Mouse (Mus musculus) urinary bladder, postnatal 10 days (tissue): ENCODE results near the gene Slc30a9.

Experiments used
- DNase-seq: peaks from one replicate; pipeline ENCODE4 v3.0.0; 2022; ENCODE audit warnings: low spot score

Slc30a9 gene

DNA sequence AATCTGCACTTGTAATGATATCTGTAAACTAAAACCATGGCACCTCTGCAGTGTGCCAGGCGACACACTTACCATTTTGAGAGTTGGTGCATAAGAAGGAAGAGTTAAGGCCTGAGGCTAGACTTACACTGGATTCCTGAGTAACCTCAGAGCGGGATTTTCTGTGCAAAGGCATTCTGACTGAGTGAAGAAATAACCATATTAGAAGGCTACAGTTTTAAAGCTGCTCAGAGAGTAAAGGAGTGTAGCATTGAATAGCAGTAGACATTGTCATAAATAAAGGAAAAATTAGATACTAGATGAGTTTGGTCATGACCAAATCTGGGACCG, 5.7 kb downstream of the Slc30a9 start:
- DNase-seq, result no peak

- DNase-seq, result no peak
Measured at GRCm38 (mm10) chr5:67321656-67322268, 15.0 kb downstream of the Slc30a9 start.

DNA sequence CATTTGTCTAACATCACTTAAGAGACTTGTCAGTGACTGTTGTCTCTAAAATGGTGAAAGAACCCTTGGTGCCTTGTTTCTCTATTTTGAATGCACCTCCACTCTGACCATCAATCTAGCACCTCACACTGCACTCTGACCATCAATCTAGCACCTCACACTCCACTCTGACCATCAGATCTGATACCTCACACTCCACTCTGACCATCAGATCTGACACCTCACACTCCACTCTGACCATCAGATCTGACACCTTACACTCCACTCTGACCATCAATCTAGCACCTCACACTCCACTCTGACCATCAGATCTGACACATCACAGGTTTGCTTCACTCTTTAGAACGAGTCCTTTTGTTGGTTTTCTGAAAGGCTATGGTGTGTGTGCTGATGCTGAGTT, 17.3 kb downstream of the Slc30a9 start:
- no peak for DNase-seq

GRCm38 (mm10) chr5:67340811-67341210, 34.1 kb downstream of the Slc30a9 start:
- no peak for DNase-seq

DNA sequence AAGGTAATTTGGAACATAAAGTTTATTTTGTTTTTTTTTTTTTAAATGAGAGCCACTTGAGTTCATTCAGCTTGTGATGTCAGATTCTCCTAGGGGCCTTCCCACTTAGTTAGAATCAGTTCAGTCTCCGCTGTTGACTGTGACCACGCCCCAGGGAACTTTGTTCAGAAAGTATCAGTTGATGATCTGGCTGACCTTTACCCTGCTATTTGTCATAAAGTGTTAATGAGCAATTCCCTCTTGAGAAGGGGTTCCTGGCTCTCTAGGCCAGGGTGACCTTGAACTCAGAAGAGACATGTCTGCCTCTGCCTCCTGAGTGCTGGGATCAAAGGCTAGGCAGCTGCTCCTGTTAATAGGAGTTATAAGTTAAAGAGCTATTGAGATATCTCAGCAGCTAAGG, 40.3 kb downstream of the Slc30a9 start:
- DNase-seq, result no peak

GRCm38 (mm10) chr5:67348949-67349348, 42.2 kb downstream of the Slc30a9 start:
- DNase-seq, result no peak

GRCm38 (mm10) chr5:67362316-67362715, 55.6 kb downstream of the Slc30a9 start:
- DNase-seq, result no peak

DNA sequence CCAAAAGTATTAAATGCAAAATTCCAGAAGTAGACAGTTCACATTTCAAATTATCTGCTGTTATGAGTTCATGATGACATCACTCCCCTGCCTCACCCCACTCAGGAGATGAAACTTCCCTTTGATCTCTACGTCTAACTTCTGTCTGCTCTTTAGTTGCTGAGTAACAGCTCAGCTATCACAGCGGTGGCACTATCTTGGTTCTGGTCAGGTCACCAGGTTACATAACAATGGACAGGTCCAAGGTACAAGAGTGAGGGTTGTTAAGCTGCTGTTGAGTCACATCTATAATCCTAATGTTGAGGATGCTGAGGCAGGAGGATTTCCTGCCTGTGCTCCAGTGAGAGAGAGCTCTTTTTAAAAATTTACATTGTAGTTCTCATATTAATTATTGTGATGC, 56.2 kb downstream of the Slc30a9 start:
- DNase-seq, result no peak

DNA sequence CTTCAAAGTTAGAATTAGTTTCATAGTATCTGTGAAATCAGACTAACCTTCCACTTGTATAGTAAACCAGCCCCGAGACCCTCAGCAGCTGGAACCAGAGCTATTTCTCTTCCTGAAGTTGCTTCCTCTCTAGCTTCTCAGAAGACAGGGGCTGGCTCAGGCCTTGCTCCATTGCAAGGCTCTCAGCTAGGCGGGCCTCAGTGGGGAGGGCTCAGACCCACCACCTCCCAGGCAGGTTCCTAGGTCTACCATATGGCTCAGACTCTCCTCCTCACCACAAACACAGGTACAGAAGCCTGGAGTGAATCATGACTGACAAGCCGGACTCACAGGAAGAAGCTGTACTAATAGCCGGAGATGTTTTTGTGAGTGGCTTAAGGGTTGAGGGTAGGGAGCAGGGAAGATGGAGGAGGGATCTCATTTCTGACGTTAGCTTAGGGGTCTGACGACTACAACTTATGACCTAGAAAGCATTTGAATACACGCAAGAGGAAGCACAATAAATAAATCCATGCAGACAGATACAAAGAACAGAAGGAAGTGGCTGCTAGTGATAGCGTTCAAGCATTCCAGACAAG, 70.4 kb downstream of the Slc30a9 start:
- no peak for DNase-seq

DNA sequence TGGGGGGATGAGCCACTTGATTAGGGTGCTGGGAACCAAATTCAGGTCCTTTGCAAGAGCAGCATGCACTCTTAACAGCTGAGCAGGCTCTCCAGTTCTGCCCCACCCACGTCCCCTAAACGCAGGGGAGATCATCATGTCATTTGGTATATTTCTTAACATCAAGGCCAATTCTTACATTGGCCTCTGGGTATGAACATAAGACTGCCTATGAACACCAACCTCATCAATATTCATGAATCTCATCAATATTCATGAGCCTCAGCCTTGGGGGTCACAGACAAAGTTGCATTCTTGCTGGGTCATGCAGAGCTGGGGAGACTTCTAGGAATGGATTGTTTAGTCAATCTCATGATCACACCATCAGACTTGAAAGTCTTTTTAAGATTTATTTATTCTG, 74.9 kb downstream of the Slc30a9 start:
- DNase-seq, result no peak

GRCm38 (mm10) chr5:67382556-67382955, 75.8 kb downstream of the Slc30a9 start:
- no peak for DNase-seq

GRCm38 (mm10) chr5:67393951-67394350, 87.2 kb downstream of the Slc30a9 start:
- no peak for DNase-seq

DNA sequence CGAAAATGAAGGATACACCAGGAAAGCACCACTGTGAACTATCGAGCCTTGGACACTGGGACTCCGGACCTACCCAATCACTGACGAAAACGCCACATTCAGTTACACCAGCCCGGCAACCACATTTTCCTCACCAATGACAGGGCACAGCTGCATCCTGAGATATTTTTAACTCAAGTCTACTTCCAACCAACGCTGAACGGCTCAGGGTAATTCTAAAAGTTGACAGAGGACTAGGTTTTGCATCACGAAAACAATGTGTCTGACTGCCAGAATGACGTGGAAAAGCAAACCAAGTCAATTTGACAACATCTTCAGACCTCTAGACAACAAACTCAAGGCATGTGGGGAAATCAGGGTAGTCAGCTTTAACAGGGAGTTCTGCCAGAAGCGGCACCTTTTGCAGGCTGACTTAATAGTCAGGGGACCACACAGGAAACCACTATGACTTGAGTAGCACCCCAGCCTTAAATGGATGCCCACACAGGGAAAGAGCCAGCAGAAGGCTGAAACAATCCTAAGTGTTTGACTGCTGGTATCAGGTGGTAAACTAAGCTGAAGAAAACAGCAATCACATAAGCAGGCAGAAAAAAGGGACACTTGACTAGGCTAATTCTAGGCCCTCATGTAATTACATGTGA, 88.6 kb downstream of the Slc30a9 start:
- no peak for DNase-seq

DNA sequence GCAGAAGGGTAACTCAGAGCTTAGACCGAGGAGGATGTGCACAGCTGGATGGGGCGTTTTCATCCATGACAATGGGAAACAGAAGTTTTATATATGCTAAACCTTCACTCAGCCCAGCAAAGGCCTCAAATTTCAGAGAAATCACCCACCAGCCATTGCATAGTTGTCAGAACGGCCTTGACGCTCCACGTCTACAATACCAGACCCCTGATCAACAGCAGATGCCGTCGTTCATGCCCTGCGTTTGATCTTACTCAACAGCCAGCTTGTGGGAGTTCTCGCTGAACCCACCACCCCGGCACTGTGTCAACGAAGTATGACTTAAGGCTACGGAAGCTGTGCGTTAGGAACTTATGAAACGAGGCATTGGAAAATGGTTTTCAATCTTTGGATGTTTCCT, 90.4 kb downstream of the Slc30a9 start:
- DNase-seq, result no peak

DNA sequence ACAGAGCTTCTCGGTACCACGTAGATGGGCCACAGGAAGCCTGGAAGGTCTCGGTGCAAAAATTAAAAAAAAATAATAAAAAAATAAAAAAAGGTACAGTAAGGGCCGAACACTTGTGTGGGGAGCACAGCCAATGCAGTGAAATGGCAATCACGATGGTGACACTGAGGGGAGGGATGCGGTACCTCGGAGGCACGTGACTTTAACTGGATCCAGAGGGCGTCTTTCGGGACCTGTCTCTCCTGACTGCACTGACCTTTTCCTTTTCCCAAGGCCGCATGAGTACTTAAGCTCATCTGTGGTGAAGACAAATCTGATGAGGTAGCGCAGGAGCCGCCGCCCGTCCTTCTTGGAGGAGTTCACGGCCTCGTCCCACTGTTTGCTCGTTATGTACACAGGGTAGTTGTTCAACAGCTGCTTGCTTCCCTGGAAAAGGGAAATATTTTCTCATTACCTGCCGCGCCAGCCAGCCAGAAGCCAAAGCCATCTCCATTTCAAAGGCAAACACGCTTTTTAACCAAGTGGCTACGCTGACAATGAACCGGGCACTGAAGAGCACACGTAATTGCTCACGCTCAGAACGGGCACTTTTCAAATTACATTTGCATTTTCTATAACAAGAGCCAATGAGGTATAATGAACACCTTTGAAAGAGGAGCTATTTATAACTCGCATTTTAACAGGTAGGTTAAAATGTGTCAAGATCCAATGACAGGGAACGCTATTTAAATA, 93.3 kb downstream of the Slc30a9 start:
- no peak for DNase-seq

DNA sequence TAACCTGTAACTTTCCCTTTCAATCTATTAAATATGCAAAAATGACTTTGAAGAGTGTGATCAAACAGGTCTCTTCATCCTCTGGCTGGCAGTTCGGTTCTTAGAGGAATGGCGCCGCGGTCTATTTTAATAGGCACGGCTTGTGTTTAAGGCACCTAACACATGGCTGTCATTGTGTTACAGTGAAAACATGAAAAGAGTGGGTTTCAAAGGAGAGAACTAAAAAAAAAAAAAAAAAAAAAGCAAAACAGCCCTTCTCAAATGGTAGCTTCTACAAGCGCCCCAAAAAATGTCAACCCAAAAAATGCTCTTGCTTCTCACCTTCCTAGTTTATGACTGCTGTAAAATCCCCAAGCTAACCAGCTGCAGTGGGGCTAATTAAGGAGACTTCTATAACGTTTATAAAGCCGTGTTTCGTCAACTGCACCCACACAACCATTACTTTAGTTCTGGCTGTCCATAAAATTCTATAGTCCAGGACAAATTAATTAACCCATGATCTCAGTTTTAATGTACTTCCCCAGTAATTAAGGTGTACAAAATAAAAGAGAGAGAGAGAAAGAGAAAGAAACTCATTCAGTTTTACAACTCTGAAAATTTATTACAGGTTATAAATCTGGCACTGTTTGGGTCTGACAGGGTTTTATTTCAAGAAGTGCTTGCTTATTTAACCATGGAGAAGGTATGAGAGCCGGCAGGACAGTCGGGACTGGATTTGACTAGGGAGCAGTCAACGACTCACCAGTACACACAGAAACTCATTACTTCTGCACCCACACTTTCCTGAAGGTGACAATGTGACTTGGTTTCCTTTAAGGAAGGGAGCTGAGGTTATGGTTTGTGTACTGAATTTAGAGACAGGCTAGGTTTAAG, 94.1 kb downstream of the Slc30a9 start:
- no peak for DNase-seq

GRCm38 (mm10) chr5:67401612-67402011, 94.9 kb downstream of the Slc30a9 start:
- DNase-seq, result no peak

DNA sequence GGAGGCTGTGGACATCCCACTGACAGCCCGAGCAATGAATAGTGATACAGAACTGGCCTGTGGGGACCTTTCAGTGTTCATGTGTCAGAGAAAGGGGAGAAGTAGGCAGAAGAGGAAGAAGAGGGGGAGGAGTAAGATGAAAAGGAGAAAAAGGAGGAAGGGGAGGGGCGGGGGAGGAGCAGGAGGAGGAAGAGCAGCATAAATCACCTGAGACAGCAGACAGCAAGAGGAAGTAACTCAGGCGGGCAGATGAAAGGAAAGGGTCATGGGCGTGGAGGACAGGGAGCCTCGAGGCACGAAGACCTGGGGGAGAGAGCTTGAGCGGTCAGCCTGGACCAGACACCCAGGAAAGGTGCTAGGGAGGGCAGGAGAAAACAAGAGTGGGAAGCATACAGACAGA, 97.6 kb downstream of the Slc30a9 start:
- DNase-seq, result no peak

GRCm38 (mm10) chr5:67404919-67405318, 98.2 kb downstream of the Slc30a9 start:
- no peak for DNase-seq
